Mouse (Mus musculus) liver, adult 10 weeks (tissue): ENCODE results near the gene Bhlha9. TPM values are rescaled to one million over a fixed set of nuclear protein-coding genes. Genes with fewer than 3 reads are reported as not detected.

ENCODE experiments used
- polyA plus RNA-seq: library from polyadenylated mRNA; stranded (reverse); fragments of 350-450 nt; fragmentation: Illumina TruSeq; extraction: RNeasy Lipid Tissue Mini Kit (QIAGEN cat#74804); gene quantifications from one replicate; pipeline ENCODE4 v1.2.3, GENCODE M21; 2014; ENCODE audit warnings: low read depth, low replicate concordance

Bhlha9 gene
- not detected for polyA plus RNA-seq

DNA sequence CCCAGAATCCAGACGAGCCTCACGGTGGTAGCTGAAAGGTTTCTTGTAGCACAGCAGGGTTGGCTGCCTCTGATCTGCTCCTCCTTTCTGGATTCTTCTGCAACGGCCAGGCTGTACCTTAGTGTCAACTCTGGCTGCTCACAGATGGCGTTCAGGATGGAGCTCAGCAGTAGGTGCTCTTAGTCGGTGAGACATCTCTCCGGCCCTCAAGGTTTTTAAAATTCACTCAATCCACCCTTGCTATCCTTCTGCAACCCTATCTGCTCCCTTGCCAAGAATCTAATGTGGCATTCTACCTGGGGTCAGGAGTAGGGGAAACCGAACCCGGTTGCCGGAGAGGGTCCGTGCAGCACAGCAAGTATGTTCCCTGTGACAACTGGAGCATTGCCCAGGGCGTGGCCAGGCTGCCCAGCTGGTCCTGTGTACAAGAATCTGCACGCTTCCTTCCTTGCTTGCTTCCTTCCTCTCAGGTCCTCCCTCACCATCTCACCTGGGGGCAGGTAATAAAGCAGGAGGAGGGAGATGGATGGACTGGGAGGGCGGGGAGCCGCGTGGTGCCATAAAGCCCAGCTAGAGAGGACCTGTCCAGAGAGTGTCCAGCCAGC lies at the start of gene Bhlha9:
Bhlha9 (plus strand) TSS at position 600 of the 605 bp plus-strand sequence.

DNA sequence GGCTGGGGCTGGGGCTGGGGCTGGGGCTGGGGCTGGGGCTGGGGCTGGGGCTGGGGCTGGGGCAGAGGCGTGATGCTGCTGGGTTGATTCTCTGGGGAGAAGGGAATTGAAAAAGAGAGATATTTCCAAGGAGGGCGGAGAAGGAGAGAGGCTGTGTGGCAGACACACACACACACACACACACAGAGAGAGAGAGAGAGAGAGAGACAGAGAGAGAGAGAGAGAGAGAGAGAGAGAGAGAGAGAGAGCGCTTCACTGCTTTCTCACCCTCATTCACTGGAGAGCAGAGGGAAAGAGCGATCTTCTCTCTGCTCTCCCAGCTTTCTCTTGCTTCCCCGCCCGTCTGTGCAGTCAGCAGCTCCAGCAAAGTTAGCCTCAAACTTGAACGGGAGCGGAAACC lies 7.2 kb downstream of the Bhlha9 start, which contains the start of gene Trarg1:
Trarg1 (plus strand) TSS at position 301 of the 400 bp plus-strand sequence.

Other genes with a start within 250 kb of the Bhlha9 start
- gene Abr, start 50.2 kb upstream of the Bhlha9 start, polyA plus RNA-seq: 1.0 TPM
- gene Trarg1, start 7.3 kb downstream of the Bhlha9 start, polyA plus RNA-seq: not detected
- gene Gosr1, start 91.1 kb downstream of the Bhlha9 start, polyA plus RNA-seq: 20.3 TPM
- 15.9 TPM for gene Cpd, start 174.5 kb downstream of the Bhlha9 start, polyA plus RNA-seq
- gene Tmigd1, start 229.7 kb downstream of the Bhlha9 start, polyA plus RNA-seq: not detected